Mouse (Mus musculus) bone marrow macrophage, adult 2 months (primary cell): ENCODE measurements around the gene AC109138.7. TPM values are rescaled to one million over a fixed set of nuclear protein-coding genes. Genes with fewer than 3 reads are reported as not detected.

Source experiments
- H3K27ac ChIP-seq: 2 replicates; pipeline ENCODE4 v1.5.1; 2012; ENCODE audit warnings: low read depth, low read length; ENCODE audit not compliant: insufficient read depth
- H3K4me1 ChIP-seq: 2 replicates; pipeline ENCODE4 v1.6.1; 2012; ENCODE audit warnings: low read length; ENCODE audit not compliant: control insufficient read depth, insufficient read depth
- H3K4me3 ChIP-seq: 2 replicates; pipeline ENCODE4 v1.5.1; 2012; ENCODE audit warnings: mild to moderate bottlenecking, low read length, moderate library complexity; ENCODE audit not compliant: insufficient read depth
- CTCF ChIP-seq: IDR thresholded peaks from 2 replicates; pipeline ENCODE4 v1.5.1; 2012; ENCODE audit warnings: low read depth, mild to moderate bottlenecking, low read length, moderate library complexity
- POLR2A ChIP-seq: IDR thresholded peaks from 2 replicates; pipeline ENCODE4 v1.6.1; 2012; ENCODE audit warnings: mild to moderate bottlenecking, low read depth, low read length, borderline replicate concordance
- polyA plus RNA-seq: library from polyadenylated mRNA; stranded (reverse); fragments of >200 nt; gene quantifications from 2 replicates; pipeline ENCODE4 v1.2.4, GENCODE M21; 2012; ENCODE audit not compliant: missing spikeins, insufficient read depth, insufficient read length

Gene AC109138.7
- polyA plus RNA-seq, 1 experiment = not detected

DNA sequence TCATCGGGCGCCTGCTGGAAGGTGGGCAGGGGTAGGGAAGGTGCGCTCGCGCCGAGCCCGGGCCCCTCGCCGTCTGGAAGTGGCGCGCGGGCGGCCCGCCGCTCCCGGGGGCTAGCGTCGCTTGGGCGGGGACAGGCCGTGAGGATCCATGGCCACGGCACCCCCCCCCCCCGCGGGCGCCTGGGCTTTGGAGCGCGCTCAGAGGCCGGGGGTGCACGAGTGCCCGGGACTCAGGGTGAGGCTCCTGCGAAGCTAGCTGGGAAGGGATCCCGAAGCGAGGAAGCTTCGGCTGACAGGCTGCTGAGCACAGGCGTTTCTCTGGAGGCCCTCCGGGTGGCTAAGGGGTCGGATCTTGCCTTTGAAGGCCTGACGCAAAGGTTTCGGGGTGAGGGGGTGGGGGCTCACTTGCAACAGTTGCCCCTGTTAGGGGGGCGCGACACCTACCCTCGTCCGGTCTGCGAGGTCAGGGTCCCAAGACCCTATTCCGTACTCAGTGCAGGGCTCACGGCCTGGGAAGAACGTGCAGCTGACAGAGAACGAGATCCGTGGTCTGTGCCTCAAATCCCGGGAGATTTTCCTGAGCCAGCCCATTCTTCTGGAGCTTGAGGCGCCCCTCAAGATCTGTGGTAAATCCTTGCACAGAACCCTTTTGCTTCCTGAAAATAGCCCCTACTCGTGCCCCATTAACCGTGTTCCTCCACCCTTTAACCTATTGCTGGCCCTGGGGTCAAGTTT, 21.7 kb upstream of the AC109138.7 start:
- Histone ChIP-seq H3K4me1 (peaks cover 21% of the 10 kb centered on the region), H3K27ac (peak overlapping the region; percentile 67), H3K4me3 (peak overlapping the region; percentile 96)
- no peak for TF ChIP-seq CTCF
- TF ChIP-seq POLR2A = no peak

DNA sequence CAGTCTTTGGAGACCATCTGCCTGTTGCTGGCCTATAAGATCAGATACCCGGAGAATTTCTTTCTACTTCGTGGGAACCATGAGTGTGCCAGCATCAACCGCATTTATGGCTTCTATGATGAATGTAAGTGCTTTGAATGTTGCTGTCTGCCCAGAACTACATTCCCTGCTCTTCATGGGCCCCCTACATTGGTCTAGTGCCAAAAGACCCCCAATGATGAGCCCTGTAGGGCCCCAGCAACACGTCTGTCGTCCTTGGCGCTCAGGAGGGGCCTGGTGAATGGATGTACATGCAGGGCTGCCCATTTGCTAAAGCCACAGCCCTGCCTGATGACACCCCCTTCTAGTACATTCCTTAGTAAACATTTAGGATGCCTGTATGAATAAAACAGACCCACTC, 21.0 kb upstream of the AC109138.7 start:
- Histone ChIP-seq H3K4me1 (peaks cover 21% of the 10 kb centered on the region), H3K4me3 (peak overlapping the region; percentile 96), H3K27ac (no peak overlapping the region)
- no peak for TF ChIP-seq CTCF
- TF ChIP-seq POLR2A = no peak

DNA sequence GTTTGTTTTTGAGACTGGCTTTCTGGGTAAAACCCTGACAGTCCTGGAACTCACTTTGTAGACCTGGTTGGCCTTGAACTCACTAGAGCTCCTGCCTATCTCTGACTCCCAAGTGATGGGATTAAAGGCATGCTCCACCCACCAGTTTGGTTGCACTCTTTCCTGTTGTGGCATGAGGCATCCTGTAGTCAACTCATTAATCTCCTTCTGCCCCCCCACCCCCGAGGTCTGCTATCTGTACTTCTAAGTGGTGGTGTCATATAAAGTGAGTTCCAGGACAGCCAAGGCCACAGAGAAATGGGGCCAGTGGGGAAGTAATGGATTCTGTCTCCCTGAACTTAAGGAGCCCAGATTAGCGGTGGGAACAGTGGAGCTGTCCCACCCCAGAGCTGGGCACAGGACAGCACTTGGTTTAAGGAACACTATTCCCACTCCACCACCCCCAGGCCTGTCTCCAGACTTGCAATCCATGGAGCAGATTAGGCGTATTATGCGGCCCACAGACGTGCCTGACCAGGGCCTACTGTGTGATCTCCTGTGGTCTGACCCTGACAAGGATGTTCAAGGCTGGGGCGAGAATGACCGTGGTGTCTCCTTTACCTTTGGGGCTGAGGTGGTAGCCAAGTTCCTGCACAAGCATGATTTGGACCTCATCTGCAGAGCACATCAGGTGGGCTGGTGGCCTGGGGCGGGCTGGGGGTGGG, 20.0 kb upstream of the AC109138.7 start:
- TF ChIP-seq POLR2A (no peak), CTCF (no peak)
- Histone ChIP-seq H3K4me3 (no peak overlapping the region), H3K4me1 (peaks cover 21% of the 10 kb centered on the region), H3K27ac (no peak overlapping the region)

DNA sequence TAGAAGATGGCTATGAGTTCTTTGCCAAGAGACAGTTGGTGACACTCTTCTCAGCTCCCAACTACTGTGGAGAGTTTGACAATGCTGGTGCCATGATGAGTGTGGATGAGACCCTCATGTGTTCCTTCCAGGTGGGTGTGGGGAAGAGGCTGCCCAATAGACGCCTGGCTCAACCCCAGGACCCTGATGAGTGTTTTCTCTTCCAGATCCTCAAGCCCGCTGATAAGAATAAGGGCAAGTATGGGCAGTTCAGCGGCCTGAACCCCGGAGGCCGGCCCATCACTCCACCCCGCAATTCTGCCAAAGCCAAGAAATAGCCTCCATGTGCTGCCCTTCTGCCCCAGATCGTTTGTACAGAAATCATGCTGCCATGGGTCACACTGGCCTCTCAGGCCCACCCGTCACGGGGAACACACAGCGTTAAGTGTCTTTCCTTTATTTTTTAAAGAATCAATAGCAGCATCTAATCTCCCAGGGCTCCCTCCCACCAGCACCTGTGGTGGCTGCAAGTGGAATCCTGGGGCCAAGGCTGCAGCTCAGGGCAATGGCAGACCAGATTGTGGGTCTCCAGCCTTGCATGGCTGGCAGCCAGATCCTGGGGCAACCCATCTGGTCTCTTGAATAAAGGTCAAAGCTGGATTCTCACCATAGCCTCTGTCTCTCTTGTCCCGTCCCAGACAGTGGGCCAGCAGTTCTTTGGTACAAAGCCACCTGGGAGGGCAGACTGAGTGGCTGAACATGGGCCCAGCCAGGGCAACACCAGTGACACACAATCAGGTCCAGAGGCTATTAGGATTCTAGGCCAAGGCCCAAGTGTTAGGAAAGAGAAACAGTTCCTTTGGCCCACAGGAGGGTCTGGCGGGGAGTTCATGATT, 19.1 kb upstream of the AC109138.7 start:
- Histone ChIP-seq H3K4me3 (no peak overlapping the region), H3K4me1 (peaks cover 22% of the 10 kb centered on the region), H3K27ac (no peak overlapping the region)
- TF ChIP-seq POLR2A = no peak
- TF ChIP-seq CTCF = no peak

DNA sequence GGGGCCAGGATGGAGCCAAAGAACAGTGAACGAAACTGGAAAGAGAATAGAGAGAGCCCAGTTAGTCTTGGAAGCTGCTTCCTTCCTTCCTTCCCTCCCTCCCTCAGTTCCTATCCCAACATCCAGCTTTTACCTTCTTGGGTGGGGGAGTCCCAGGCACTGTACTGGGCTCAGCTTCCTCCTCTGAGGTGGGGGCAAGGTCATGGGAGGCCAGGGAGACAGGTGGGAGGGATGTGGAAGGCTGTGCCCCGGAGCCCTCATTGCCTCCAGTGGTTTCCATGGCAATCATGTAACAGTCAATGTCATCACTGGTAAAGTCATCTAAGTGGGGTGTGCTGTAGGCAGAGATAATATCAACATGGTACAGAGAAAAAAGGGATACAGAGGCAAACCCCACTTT, 18.1 kb upstream of the AC109138.7 start:
- H3K4me1 ChIP-seq = peaks cover 25% of the 10 kb centered on the region
- H3K27ac ChIP-seq = no peak overlapping the region
- TF ChIP-seq POLR2A = no peak
- no peak for TF ChIP-seq CTCF
- H3K4me3 ChIP-seq = no peak overlapping the region

DNA sequence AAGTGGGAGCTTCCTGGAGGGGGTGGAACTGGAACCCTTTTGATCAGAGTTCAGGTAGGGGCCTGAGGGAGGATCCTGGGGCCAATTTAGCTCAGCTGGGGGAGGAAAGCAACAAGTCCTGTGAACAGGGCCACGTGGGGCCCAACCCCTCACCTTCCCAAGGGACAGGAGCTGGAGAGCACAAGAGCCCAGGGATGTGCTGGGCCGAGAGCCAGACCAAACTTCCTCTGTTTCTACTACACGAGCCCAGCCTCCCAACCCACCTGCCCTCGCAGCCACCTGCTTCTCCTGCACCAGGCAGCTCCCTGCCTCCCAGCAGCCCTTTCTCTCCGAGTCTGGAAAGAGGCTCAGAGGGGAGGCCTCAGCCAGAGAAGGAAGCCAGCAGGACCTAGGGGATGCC, 17.6 kb upstream of the AC109138.7 start:
- Histone ChIP-seq H3K4me1 (peaks cover 20% of the 10 kb centered on the region), H3K27ac (no peak overlapping the region), H3K4me3 (no peak overlapping the region)
- TF ChIP-seq CTCF (no peak), POLR2A (no peak)

DNA sequence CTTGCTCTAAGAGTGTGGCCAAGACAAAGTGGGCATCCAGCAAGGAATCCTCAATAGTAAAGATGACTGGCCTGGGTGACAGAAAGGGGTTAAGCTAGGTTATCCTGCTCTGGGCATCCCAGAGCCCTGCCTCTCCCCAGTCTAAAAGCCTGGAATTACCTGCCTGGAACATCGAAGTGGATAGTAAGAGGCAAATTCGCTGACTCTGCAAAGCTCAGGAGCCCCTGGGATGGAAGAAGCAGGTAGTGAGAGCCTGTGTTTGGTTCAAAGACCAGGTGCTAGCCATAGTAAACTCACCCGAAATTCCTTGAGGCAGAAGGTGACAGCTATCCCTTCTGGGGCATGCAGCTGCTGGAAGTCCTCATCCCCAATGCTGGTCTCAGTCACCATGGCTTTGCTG, 17.0 kb upstream of the AC109138.7 start:
- Histone ChIP-seq H3K4me1 (peaks cover 24% of the 10 kb centered on the region), H3K27ac (no peak overlapping the region)

DNA sequence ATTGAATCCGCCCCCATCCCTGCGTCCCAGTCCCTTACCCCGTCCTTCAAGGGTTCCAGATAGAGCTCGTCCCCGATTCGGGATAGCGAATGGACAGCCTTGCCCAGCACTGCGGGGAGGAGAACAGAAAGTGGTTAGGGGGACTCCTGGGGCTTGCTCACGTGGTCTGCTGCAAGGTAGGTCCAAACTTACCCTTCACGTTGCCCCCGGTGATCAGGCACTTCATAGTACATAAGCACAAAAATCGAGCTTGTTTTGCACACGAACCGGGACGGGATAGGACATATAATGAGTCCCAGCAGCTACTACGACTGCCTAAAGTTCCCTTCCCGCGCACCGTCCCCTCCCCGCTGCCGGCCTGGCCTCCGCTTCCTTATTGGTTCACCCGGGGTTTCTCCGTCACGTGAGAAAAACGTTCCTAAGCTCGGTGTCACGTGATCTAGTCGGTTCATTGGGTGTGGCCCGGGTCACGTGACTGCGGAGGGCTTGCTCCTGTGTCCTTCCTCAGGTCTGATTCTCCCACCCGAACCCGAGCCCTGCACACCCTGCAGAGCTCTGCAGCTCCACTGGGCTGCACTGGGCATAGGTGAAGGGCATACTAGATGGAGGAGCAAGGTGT, 12.8 kb upstream of the AC109138.7 start, which contains the start of gene Rad9a:
Rad9a (minus strand) TSS at position 372 of the 619 bp plus-strand sequence.
- H3K4me1 ChIP-seq = peaks cover 31% of the 10 kb centered on the region

More for the DNA sequence above, 17.0 kb upstream of the AC109138.7 start:
- TF ChIP-seq POLR2A (no peak), CTCF (no peak)
- H3K4me3 ChIP-seq = no peak overlapping the region

DNA sequence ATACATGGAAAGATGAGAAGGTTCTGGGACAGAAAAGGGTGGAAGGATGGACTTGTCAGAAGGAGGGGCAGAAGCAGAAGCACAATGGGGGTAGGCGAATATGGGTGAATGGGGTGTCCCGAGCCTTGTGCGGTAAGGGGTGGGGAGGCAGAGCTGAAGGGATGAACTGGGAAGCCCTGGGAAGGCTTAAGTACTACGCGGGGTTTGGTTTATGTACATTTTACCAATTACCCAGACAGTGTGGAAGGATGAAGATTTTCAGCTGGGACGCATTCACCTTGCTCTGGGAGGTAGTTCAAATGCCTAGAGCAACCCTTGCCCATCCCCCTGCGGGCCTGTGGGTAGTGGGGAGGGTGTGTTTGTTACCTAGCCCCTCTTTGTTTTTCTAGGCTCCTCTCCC, 12.0 kb upstream of the AC109138.7 start:
- no peak; the same call in 1 of the 2 replicates for TF ChIP-seq CTCF
- no peak for TF ChIP-seq POLR2A
- Histone ChIP-seq H3K27ac (peak overlapping the region; percentile 52), H3K4me1 (peaks cover 31% of the 10 kb centered on the region)

More for the DNA sequence above, 12.8 kb upstream of the AC109138.7 start, which contains the start of gene Rad9a:
- peak within 1 kb of the TSS; percentile 52 for H3K27ac ChIP-seq
- TF ChIP-seq POLR2A (no peak), CTCF (no peak)
- peak within 1 kb of the TSS; percentile 70 for H3K4me3 ChIP-seq

More for the DNA sequence above, 12.0 kb upstream of the AC109138.7 start:
- H3K4me3 ChIP-seq = peak overlapping the region; percentile 70
